Mouse (Mus musculus): ENCODE measurements around the gene Clec10a. TPM values are rescaled to one million over a fixed set of nuclear protein-coding genes. Genes with fewer than 3 reads are reported as not detected.

Clec10a gene
- total RNA-seq, 2 experiments from 2014 or later = 2.3 to 6.7 TPM

DNA sequence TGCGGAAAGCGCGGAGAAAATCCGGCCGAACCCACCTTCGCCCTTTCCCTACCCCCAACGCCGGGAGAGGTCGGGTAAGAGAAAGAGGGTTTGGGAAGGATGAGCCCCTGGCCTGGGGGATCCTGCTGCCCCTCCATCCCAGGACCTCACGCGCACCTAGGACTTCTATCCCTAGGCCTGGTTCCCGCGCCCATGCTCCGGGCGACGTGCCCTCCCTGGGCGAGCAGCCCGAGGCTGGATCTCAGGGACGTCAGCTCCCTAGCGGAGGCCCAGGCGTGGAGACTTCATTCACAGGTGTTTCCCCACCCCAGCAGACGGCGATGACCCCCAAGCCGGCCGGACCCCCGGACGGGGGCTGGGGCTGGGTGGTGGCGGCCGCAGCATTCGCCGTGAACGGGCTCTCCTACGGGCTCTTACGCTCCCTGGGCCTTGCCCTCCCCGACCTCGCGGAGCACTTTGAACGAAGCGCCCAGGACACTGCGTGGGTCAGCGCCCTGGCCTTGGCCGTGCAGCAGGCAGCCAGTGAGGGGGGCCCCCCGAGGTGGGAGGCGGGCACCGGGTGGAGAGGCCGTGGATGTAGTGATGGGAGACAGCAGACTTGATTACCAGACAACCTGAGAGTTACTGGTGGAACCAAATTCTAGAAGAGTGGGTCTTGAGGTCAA lies 58.3 kb downstream of the Clec10a start:
- ATAC-seq (replicated peaks; ENCODE audit: low FRiP score, poor library complexity, severe bottlenecking) = no peak

DNA sequence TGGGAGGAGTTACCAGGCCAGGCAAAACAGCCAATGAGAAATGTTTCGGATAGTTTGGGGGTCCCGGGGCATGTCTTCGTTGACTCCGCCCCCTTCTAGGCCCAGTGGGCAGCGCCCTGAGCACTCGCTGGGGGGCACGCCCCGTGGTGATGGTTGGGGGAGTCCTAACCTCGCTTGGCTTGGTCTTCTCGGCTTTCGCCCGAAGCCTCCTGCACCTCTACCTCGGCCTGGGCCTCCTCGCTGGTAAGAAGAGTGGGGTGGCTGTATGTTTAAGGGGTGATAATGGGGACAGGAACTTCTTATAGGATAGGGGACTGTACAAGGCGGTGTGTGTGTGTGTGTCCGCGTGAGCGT lies 58.8 kb downstream of the Clec10a start:
- ATAC-seq (replicated peaks; ENCODE audit: low FRiP score, poor library complexity, severe bottlenecking) = no peak

DNA sequence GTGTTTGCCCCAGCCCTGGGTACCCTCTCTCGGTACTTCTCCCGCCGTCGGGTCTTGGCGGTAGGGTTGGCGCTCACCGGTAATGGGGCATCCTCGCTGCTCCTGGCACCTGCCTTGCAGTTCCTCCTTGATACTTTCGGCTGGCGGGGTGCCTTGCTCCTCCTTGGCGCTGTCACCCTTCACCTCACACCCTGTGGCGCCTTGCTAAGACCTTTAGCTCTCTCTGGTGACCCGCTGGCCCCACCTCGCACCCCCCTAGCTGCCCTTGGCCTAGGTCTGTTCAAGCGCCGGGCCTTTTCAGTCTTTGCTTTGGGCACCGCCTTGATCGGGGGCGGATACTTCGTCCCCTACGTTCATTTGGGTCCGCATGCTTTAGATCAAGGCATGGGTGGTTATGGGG lies 59.3 kb downstream of the Clec10a start:
- ATAC-seq (replicated peaks; ENCODE audit: low FRiP score, poor library complexity, severe bottlenecking) = no peak

DNA sequence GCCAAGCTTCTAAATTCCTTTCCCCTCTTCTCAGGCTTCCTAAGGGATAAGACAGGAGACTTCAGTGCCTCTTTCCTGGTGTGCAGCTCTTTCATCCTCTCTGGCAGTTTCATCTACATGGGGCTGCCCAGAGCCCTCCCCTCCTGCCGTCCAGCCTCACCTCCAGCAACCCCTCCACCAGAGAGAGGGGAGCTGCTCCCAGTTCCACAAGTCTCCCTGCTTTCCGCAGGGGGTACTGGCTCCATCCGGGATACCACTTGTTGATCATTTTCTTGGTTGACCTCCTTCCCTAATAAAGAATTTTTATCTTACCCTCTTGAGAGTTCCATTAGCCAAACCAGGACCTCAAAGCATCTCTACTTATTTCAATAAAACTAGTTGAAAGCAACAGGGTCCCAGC lies 60.1 kb downstream of the Clec10a start:
- no peak for ATAC-seq (replicated peaks; ENCODE audit: low FRiP score, poor library complexity, severe bottlenecking)

DNA sequence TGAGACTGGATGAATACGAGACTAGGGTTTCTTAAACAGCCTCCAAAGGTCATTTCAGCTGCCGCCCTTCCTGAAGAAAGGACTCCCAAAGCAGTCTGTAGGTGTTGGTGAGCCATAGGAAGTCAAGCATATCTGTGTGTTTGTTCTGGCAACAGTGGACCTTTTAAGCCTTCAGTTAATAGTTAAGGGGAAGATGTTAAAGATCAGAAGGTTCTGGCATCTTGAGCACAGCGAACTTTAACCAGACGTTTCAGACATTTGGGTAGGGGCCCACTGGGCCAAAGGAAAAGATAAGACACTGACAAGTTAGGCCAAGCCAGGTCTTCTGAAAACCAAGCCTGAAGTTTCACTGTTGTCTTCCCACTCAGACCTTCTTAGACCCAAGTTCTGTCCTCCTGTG lies 62.0 kb downstream of the Clec10a start:
- no peak for ATAC-seq (replicated peaks; ENCODE audit: low FRiP score, poor library complexity, severe bottlenecking)

DNA sequence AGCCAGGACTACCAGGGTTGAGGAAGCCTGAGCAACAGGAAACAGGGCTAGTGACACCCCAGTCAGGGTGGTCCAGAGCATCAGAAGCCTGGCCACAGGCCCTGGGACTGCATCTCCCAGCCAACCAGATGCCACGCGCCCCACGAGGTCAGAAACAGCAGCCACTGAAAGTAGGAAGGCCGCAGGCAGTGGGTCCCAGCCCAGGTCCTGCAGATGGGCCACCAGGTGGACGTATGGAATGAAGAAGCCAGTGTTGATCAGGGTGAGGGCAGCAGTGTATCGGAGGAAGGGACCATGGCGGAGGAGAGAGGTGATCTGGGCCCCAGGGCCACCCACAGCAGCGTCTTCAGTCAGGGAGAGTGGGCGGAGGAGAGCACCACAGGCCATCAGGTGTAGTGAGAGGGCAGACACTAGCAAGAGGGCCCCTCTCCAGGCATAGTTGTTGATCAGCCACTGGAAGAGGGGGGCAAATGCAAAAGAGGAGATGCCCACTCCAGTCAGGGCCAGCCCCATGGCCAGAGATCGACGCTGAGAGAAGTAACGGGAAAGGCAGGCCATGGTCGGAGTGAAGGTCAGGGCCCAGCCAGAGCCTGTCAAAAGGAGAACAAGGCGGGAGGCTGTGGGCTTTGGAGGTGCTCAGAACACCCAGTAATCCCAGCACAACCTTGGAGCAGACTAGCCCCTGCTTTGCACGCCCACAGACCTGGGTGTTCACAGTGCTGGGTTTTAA lies 62.9 kb downstream of the Clec10a start:
- ATAC-seq (replicated peaks; ENCODE audit: low FRiP score, poor library complexity, severe bottlenecking) = no peak

DNA sequence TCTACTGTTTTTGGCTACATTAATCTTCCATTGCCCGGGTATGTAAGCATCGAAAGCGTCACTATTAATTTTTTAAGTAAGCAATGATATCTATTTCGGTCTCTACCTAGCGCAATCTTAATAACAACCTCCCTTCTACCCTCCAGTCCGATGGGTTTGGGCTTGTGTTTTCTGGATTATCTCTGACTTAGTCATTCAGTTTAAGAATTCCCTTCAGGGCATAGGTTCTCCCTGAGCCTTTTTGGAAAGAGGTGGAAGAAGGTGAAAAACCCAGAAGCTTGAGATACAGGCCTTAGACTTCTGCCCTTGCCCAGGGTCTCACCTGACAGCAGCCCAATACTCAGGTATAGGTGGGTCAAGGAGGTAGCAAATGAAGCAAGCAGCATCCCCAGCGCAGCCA lies 63.9 kb downstream of the Clec10a start:
- no peak for ATAC-seq (replicated peaks; ENCODE audit: low FRiP score, poor library complexity, severe bottlenecking)

DNA sequence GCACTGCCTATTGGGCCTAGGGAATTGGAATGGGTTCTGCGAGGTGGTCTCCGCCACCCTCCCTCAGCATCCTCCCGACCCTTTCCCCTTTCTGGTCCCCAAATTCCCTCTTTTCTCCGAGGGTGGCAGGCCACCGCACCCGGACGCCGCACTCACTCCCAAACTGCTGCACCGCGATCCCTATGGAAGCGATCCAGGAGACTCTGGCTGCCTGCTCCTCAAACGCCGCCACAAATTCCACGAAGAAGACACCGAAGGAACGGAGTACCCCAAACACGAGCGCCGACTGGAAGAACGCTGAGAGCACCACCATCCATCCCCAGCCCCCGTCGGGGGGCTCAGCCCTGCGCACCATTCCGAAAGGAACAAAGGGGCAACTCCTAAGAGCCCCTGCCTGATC lies 64.3 kb downstream of the Clec10a start:
- no peak for ATAC-seq (replicated peaks; ENCODE audit: low FRiP score, poor library complexity, severe bottlenecking)

Other genes starting within 250 kb of the Clec10a start
- gene Gps2, start 242.3 kb upstream of the Clec10a start, total RNA-seq (2015; ENCODE audit: low replicate concordance) = 69.0 and 102 TPM in 2 replicates
- 52.9 and 63.3 TPM in 2 replicates for gene Gps2, start 242.3 kb upstream of the Clec10a start, total RNA-seq (2017; ENCODE audit: low replicate concordance)
- 340 and 374 TPM in 2 replicates for gene Eif5a, start 234.2 kb upstream of the Clec10a start, total RNA-seq (2015; ENCODE audit: low replicate concordance)
- gene Eif5a, start 234.2 kb upstream of the Clec10a start, total RNA-seq (2017; ENCODE audit: low replicate concordance) = 154 and 205 TPM in 2 replicates
- not detected in 2 replicates for gene Ybx2, start 220.4 kb upstream of the Clec10a start, total RNA-seq (2015; ENCODE audit: low replicate concordance)
- gene Ybx2, start 220.4 kb upstream of the Clec10a start, total RNA-seq (2017; ENCODE audit: low replicate concordance) = 5.0 TPM in 1 of 2 replicates, not detected in the other
- 31.3 and 37.9 TPM in 2 replicates for gene Slc2a4, start 208.0 kb upstream of the Clec10a start, total RNA-seq (2015; ENCODE audit: low replicate concordance)
- 98.1 and 151 TPM in 2 replicates for gene Slc2a4, start 208.0 kb upstream of the Clec10a start, total RNA-seq (2017; ENCODE audit: low replicate concordance)
- not detected in 2 replicates for gene Cldn7, start 191.4 kb upstream of the Clec10a start, total RNA-seq (2015; ENCODE audit: low replicate concordance)
- gene Cldn7, start 191.4 kb upstream of the Clec10a start, total RNA-seq (2017; ENCODE audit: low replicate concordance) = not detected in 2 replicates
- gene Ctdnep1, start 175.0 kb upstream of the Clec10a start, total RNA-seq (2015; ENCODE audit: low replicate concordance) = 48.1 and 52.3 TPM in 2 replicates
- 10.8 and 12.5 TPM in 2 replicates for gene Ctdnep1, start 175.0 kb upstream of the Clec10a start, total RNA-seq (2017; ENCODE audit: low replicate concordance)
- 24.9 and 35.5 TPM in 2 replicates for gene Elp5, start 173.7 kb upstream of the Clec10a start, total RNA-seq (2015; ENCODE audit: low replicate concordance)
- 14.5 and 18.7 TPM in 2 replicates for gene Elp5, start 173.7 kb upstream of the Clec10a start, total RNA-seq (2017; ENCODE audit: low replicate concordance)
- gene Gabarap, start 165.1 kb upstream of the Clec10a start, total RNA-seq (2015; ENCODE audit: low replicate concordance) = 328 and 394 TPM in 2 replicates
- gene Gabarap, start 165.1 kb upstream of the Clec10a start, total RNA-seq (2017; ENCODE audit: low replicate concordance) = 127 and 214 TPM in 2 replicates
- gene Phf23, start 160.4 kb upstream of the Clec10a start, total RNA-seq (2015; ENCODE audit: low replicate concordance) = 8.5 and 11.3 TPM in 2 replicates
- 7.4 and 11.0 TPM in 2 replicates for gene Phf23, start 160.4 kb upstream of the Clec10a start, total RNA-seq (2017; ENCODE audit: low replicate concordance)
- 1.3 and 4.2 TPM in 2 replicates for gene Dvl2, start 155.6 kb upstream of the Clec10a start, total RNA-seq (2015; ENCODE audit: low replicate concordance)
- 2.1 and 7.4 TPM in 2 replicates for gene Dvl2, start 155.6 kb upstream of the Clec10a start, total RNA-seq (2017; ENCODE audit: low replicate concordance)
- gene Acadvl, start 140.8 kb upstream of the Clec10a start, total RNA-seq (2015; ENCODE audit: low replicate concordance) = 23.6 and 48.4 TPM in 2 replicates
- gene Acadvl, start 140.8 kb upstream of the Clec10a start, total RNA-seq (2017; ENCODE audit: low replicate concordance) = 18.6 and 20.4 TPM in 2 replicates
- 7.7 TPM in 1 of 2 replicates, not detected in the other for gene Dlg4, start 139.3 kb upstream of the Clec10a start, total RNA-seq (2015; ENCODE audit: low replicate concordance)
- 0.17 and 0.84 TPM in 2 replicates for gene Dlg4, start 139.3 kb upstream of the Clec10a start, total RNA-seq (2017; ENCODE audit: low replicate concordance)
- not detected in 2 replicates for gene Asgr1, start 102.1 kb upstream of the Clec10a start, total RNA-seq (2015; ENCODE audit: low replicate concordance)
- not detected in 2 replicates for gene Asgr1, start 102.1 kb upstream of the Clec10a start, total RNA-seq (2017; ENCODE audit: low replicate concordance)
- gene Asgr2, start 63.6 kb upstream of the Clec10a start, total RNA-seq (2015; ENCODE audit: low replicate concordance) = 3.3 TPM in 1 of 2 replicates, not detected in the other
- gene Asgr2, start 63.6 kb upstream of the Clec10a start, total RNA-seq (2017; ENCODE audit: low replicate concordance) = not detected in 2 replicates
- gene Mgl2, start 25.9 kb upstream of the Clec10a start, total RNA-seq (2015; ENCODE audit: low replicate concordance) = 8.5 and 15.7 TPM in 2 replicates
- 12.4 and 18.7 TPM in 2 replicates for gene Mgl2, start 25.9 kb upstream of the Clec10a start, total RNA-seq (2017; ENCODE audit: low replicate concordance)
- not detected in 2 replicates for gene Slc16a11, start 56.6 kb downstream of the Clec10a start, total RNA-seq (2015; ENCODE audit: low replicate concordance)
- gene Slc16a11, start 56.6 kb downstream of the Clec10a start, total RNA-seq (2017; ENCODE audit: low replicate concordance) = not detected in 2 replicates
- 2.5 and 8.1 TPM in 2 replicates for gene Slc16a13, start 64.9 kb downstream of the Clec10a start, total RNA-seq (2015; ENCODE audit: low replicate concordance)
- 5.1 and 8.2 TPM in 2 replicates for gene Slc16a13, start 64.9 kb downstream of the Clec10a start, total RNA-seq (2017; ENCODE audit: low replicate concordance)
- not detected in 2 replicates for gene Bcl6b, start 73.6 kb downstream of the Clec10a start, total RNA-seq (2015; ENCODE audit: low replicate concordance)
- 0.56 and 0.68 TPM in 2 replicates for gene Bcl6b, start 73.6 kb downstream of the Clec10a start, total RNA-seq (2017; ENCODE audit: low replicate concordance)
- gene 0610010K14Rik, start 81.7 kb downstream of the Clec10a start, total RNA-seq (2015; ENCODE audit: low replicate concordance) = 16.5 and 20.3 TPM in 2 replicates
- gene 0610010K14Rik, start 81.7 kb downstream of the Clec10a start, total RNA-seq (2017; ENCODE audit: low replicate concordance) = 3.8 and 7.8 TPM in 2 replicates
- 2.3 TPM in 1 of 2 replicates, not detected in the other for gene Gm21988, start 83.6 kb downstream of the Clec10a start, total RNA-seq (2015; ENCODE audit: low replicate concordance)
- not detected in 2 replicates for gene Gm21988, start 83.6 kb downstream of the Clec10a start, total RNA-seq (2017; ENCODE audit: low replicate concordance)
- gene Rnasek, start 83.6 kb downstream of the Clec10a start, total RNA-seq (2015; ENCODE audit: low replicate concordance) = 76.9 and 79.4 TPM in 2 replicates
- gene Rnasek, start 83.6 kb downstream of the Clec10a start, total RNA-seq (2017; ENCODE audit: low replicate concordance) = 16.2 and 19.5 TPM in 2 replicates
- 2.3 TPM in 1 of 2 replicates, not detected in the other for gene Alox12, start 99.2 kb downstream of the Clec10a start, total RNA-seq (2015; ENCODE audit: low replicate concordance)
- gene Alox12, start 99.2 kb downstream of the Clec10a start, total RNA-seq (2017; ENCODE audit: low replicate concordance) = 0.28 TPM in 1 of 2 replicates, not detected in the other
- 0.96 and 2.5 TPM in 2 replicates for gene Alox12e, start 166.4 kb downstream of the Clec10a start, total RNA-seq (2015; ENCODE audit: low replicate concordance)
- gene Alox12e, start 166.4 kb downstream of the Clec10a start, total RNA-seq (2017; ENCODE audit: low replicate concordance) = 0.42 TPM in 1 of 2 replicates, not detected in the other
- gene Alox15, start 195.8 kb downstream of the Clec10a start, total RNA-seq (2015; ENCODE audit: low replicate concordance) = 14.4 and 37.1 TPM in 2 replicates
- gene Alox15, start 195.8 kb downstream of the Clec10a start, total RNA-seq (2017; ENCODE audit: low replicate concordance) = 5.7 and 26.6 TPM in 2 replicates

All from erythroblast, adult 5-6 weeks (primary cell).